Mouse (Mus musculus) spleen, adult 2 months (tissue): Measurements from ENCODE around the gene Rbbp6.

Experiments
- CTCF ChIP-seq: fragments of 200-500 bp; IDR thresholded peaks from 2 replicates; pipeline ENCODE4 v1.5.1; 2011; ENCODE audit warnings: mild to moderate bottlenecking, inconsistent platforms; ENCODE audit not compliant: insufficient read depth, insufficient read length, insufficient replicate concordance; ENCODE audit errors: extremely low read depth
- POLR2A ChIP-seq: fragments of 200-500 bp; IDR thresholded peaks from 2 replicates; pipeline ENCODE4 v1.6.1; 2011; ENCODE audit warnings: low read depth, low read length, inconsistent platforms

GRCm38 (mm10) chr7:122951464-122951863 is 14.0 kb upstream of the Rbbp6 start:
- no peak for TF ChIP-seq CTCF
- TF ChIP-seq POLR2A = no peak
